Mouse (Mus musculus): ENCODE results near the gene Gm21969.

GRCm38 (mm10) chr4:139598356-139598755 is 4.6 kb upstream of the Gm21969 start:
- TF ChIP-seq CTCF (IDR thresholded peaks at IDR 0.05; ENCODE audit: low read depth, low read length) (no peak), POLR2A (IDR thresholded peaks at IDR 0.05; ENCODE audit: borderline replicate concordance, low read depth, low read length) (no peak)

Data from bone marrow macrophage, adult 2 months (primary cell).